Mouse (Mus musculus) lung, postnatal 0 days (tissue): ENCODE results near the gene Tex13a. TPM values are rescaled to one million over a fixed set of nuclear protein-coding genes. Genes with fewer than 3 reads are reported as not detected.

Source experiments
- ATAC-seq: fragments of 200-750 bp; cut with Nextera tagmentation; 2 replicates; pipeline ENCODE4 v1.8.0; 2017; ENCODE audit warnings: moderate library complexity
- DNase-seq: peaks from one replicate; pipeline ENCODE4 v3.0.0-alpha.2; 2016; ENCODE audit warnings: low spot score
- H3K27ac ChIP-seq: fragments of 300-500 bp; sonication (generic); 2 replicates; pipeline ENCODE4 v1.5.1; 2014; ENCODE audit warnings: antibody characterized with exemption, mild to moderate bottlenecking, low read length, mixed read lengths
- H3K27me3 ChIP-seq: fragments of 300-500 bp; sonication (generic); replicated peaks from 2 replicates; pipeline ENCODE4 v1.6.1; 2014; ENCODE audit warnings: low read length, mixed read lengths; ENCODE audit not compliant: insufficient read depth
- H3K36me3 ChIP-seq: fragments of 300-500 bp; sonication (generic); 2 replicates; pipeline ENCODE4 v1.6.1; 2014; ENCODE audit warnings: low read length, mixed read lengths; ENCODE audit not compliant: insufficient read depth
- H3K4me1 ChIP-seq: fragments of 300-500 bp; sonication (generic); 2 replicates; pipeline ENCODE4 v1.6.1; 2014; ENCODE audit warnings: antibody characterized with exemption, low read depth, low read length, mixed read lengths; ENCODE audit not compliant: insufficient read depth
- H3K4me2 ChIP-seq: fragments of 300-500 bp; sonication (generic); replicated peaks from 2 replicates; pipeline ENCODE4 v1.6.1; 2014; ENCODE audit warnings: low read depth, mild to moderate bottlenecking, low read length, moderate library complexity, mixed read lengths
- H3K4me3 ChIP-seq: fragments of 300-500 bp; sonication (generic); 2 replicates; pipeline ENCODE4 v1.5.1; 2014; ENCODE audit warnings: low read depth, low read length
- H3K9ac ChIP-seq: fragments of 300-500 bp; sonication (generic); replicated peaks from 2 replicates; pipeline ENCODE4 v1.6.1; 2014; ENCODE audit warnings: low read depth, mild to moderate bottlenecking
- H3K9me3 ChIP-seq: fragments of 300-500 bp; sonication (generic); 2 replicates; pipeline ENCODE4 v1.6.1; 2016; ENCODE audit warnings: low read length, mixed read lengths
- CTCF ChIP-seq: IDR thresholded peaks from 2 replicates; pipeline ENCODE4 v1.5.1; 2016; ENCODE audit warnings: antibody characterized with exemption, mild to moderate bottlenecking
- EP300 ChIP-seq: IDR thresholded peaks from 2 replicates; pipeline ENCODE4 v1.6.1; 2016; ENCODE audit warnings: antibody characterized with exemption, mild to moderate bottlenecking, control low read depth
- WGBS: fragments of 180-500 bp; shearing (Covaris S2); extraction: QIAGEN DNeasy Blood & Tissue Kit; methylation state at CpG from one replicate; pipeline ENCODE4 v1.1.7; 2014; 5-methylcytosine and 5-hydroxymethylcytosine counted together
- polyA plus RNA-seq: library from polyadenylated mRNA; unstranded; fragments of >200 nt; fragmentation: Nextera tagmentation; extraction: Ambion mirVana; gene quantifications from 2 replicates; pipeline ENCODE4 v1.2.1, GENCODE M21; 2015

The Tex13a gene
- not detected in 2 replicates for polyA plus RNA-seq

DNA sequence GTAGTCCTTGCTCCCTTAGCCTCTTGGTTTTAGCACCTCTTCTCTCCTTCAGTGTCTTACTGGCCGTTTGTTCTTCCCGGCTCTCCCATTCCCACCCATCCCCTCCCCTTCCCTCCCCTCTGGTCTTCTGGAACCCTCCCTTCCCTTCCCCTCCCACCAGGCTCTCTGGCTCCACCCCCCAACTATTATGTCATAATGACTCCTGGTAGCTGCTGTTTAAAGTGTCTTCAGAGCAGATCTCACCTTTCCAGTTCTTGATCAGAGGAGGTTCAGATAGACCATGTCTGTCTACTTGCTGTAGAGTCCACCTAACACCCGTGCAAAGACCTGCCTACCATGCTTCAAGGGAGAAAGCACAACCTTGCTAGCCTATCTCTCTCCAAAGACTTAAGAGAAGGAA is at the start of gene Tex13a:
Gene Tex13a, minus strand, starts transcription at position 101 of the 400 bp plus-strand sequence.
- Histone ChIP-seq H3K9me3 (no peaks in the 10 kb centered on the region), H3K27ac (no peak within 1 kb of the TSS), H3K9ac (no peak within 1 kb of the TSS), H3K27me3 (no peaks in the 10 kb centered on the region), H3K4me2 (no peak within 1 kb of the TSS), H3K4me3 (no peak within 1 kb of the TSS), H3K4me1 (no peaks in the 10 kb centered on the region), H3K36me3 (no peaks in the 10 kb centered on the region)
- WGBS = 68% methylated on average over 3 of the region's 3 CpGs
- TF ChIP-seq EP300 (no peak), CTCF (no peak)
- ATAC-seq = no peak
- DNase-seq = no peak

DNA sequence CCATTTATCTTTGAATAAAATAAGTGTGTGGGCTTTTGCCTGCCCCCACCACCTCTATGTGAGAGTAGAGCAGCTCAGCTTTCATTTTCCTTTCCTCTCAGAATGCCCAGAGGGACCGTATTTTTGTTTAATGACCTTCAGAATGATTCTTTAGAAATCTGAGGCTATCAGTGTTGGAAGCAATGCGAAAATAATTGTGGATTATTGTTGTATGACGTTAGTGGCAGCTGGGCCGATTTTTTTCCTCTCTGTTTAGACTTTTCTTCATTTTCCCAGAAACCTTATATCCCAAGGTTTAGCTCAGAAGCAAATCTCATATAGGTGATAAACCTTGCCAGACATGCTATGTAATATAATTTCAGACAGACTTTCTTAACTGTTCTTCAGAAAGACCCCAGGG is 25.2 kb upstream of the Tex13a start:
- WGBS = 66% methylated on average over 4 of the region's 4 CpGs
- H3K27ac ChIP-seq = no peak overlapping the region
- H3K36me3 ChIP-seq = no peaks in the 10 kb centered on the region
- H3K27me3 ChIP-seq = no peaks in the 10 kb centered on the region
- ATAC-seq (no peak), DNase-seq (no peak)
- H3K9ac ChIP-seq = no peak overlapping the region
- no peaks in the 10 kb centered on the region for H3K4me1 ChIP-seq
- TF ChIP-seq EP300 = no peak
- TF ChIP-seq CTCF = no peak
- no peaks in the 10 kb centered on the region for H3K9me3 ChIP-seq
- H3K4me2 ChIP-seq = no peak overlapping the region
- H3K4me3 ChIP-seq = no peak overlapping the region

DNA sequence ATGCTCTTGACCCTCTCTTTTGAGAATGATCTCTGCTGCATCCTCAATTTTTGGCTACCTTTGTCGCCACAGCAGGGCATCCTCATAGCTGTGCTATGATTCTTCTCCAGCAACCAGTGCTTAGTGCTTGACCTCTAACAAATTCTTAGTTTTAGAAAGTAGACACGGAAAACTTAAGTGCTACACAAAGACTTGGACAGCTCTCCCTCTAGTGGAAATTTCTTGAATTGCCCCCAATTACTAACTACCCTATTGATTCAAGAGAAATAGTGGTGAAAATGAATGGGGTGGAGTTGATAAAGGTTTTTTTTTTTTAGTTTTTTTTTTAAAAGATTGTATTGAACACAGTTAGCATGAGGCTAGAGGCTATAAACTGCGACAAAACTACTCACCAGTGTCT is 39.2 kb downstream of the Tex13a start:
- no peak overlapping the region for H3K9ac ChIP-seq
- H3K4me3 ChIP-seq = no peak overlapping the region
- DNase-seq (peak; percentile 5), ATAC-seq (no peak)
- H3K27me3 ChIP-seq = no peaks in the 10 kb centered on the region
- peak; percentile 50 for TF ChIP-seq CTCF
- TF ChIP-seq EP300 = no peak
- no peak overlapping the region for H3K4me2 ChIP-seq
- H3K9me3 ChIP-seq = no peaks in the 10 kb centered on the region
- H3K4me1 ChIP-seq = no peaks in the 10 kb centered on the region
- no peak overlapping the region for H3K27ac ChIP-seq
- 14% methylated on average over 3 of the region's 3 CpGs for WGBS
- H3K36me3 ChIP-seq = no peaks in the 10 kb centered on the region
